Mouse (Mus musculus) CD4-positive, CD25-positive, alpha-beta regulatory T cell, adult 4 months (primary cell): ENCODE measurements around the gene Rnf181. TPM values are rescaled to one million over a fixed set of nuclear protein-coding genes. Genes with fewer than 3 reads are reported as not detected.
A peak's percentile ranks its signal among the peaks of the same experiment; 100 is the strongest.

Experiments
- ATAC-seq: one replicate; pipeline ENCODE4 v1.8.0; 2017
- polyA plus RNA-seq, 2 experiments: library from polyadenylated mRNA; unstranded; fragments of 100-300 nt; shearing (Covaris generic); gene quantifications; one replicate each; pipeline ENCODE4 v1.2.1; 2017

Gene Rnf181
- polyA plus RNA-seq, 2 experiments from 2014 or later: 141 to 148 TPM

DNA sequence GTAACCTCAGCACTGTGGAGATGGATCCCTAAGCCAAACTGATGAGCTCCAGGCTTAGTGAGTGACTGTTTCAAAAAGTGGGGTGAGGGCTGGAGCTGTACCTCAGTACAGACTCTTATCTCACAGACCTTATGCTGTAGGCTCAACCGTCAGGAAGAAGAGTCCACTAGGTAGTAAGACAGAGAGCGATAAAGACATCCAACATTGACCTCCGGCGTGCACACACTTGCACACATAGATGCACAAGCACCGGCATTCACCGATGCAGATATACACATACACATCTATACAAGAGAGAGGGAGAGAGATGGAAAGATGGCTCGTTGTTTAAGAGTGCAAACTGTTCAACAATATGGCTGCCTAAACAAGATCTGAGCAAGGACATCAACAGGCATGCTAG, 17.2 kb upstream of the Rnf181 start:
- ATAC-seq: no peak

DNA sequence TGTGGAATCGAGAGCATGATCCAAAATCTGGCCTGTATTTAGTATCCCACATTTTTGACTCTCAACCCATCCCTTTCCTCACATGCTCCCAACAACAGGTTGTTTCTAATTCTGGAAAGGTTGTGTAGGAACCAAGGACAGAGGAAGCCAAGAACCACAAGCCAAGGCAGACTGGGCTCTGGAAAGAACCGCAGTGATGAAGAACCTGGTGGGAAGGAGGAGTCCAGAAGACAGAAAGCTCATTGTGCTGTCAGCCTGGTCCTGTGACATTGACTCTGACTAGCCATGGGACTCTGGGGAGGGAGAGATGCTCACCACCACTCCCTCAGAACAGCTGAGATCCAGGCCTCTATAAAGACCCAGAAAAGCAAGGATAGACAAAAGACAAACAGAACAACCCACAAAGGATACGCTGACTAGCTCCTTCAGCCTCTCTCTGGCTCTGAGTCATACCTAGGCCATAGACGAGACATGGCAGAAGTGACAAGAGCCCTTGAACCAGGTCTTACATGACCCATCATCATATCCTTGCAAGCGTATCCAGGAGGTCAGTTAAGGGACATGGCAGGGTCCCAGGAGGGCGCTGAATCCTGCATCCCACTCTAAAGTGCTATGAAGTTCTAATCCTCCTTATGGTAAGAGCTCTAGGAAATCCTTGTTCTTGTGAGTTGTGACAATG, 16.5 kb upstream of the Rnf181 start:
- ATAC-seq: no peak

DNA sequence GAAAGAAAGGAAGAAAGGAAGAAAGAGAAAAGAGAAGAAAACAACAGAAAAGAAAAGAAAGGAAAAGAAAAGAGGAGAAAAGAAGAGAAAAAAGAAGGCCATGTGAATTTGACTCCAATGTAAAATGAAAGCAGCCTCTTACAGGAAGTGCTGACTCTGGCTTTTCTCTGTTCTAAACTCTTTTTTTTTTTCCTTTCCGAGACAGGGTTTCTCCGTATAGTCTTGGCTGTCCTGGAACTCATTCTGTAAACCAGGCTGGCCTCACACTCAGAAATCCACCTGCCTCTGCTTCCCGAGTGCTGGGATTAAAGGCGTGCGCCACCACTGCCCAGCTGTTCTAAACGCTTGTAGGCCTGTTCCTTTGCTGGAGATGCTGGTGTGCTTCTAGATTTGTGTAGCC, 15.7 kb upstream of the Rnf181 start:
- peak; percentile 40 for ATAC-seq

DNA sequence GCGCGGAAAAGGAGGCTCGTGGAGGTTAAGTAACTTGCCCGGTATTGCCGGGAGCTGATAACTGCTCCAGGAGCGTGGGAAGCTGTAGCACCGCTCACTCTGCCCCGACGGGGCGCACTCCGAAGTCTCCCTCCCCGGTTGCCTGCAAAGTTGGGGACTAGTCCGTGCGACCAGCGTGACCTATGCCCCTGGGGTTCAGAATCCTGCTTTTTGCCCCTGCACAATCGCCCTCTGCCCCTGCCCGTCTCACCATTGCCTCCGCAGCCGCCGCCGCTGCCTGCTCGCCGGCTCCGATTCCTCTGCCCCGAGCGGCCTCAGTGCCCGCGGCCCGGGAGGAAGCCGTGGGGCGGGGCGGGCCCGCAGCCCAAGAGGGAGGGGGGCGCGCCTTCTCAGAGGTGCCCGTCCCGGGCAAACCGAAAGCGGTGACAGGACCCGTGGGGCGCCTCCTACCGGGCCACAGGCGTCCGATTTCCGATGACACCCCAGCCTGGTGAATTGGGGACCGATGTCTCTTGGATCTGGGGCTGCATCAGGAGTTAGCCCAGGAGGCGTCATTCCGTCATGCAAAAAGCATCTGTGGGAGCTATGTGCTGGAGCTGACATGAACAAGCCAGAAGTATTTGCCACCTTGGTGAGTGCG, 13.5 kb upstream of the Rnf181 start, which contains the start of gene Vamp5:
Gene Vamp5, minus strand, starts transcription at position 338 of the 640 bp plus-strand sequence.
- peak; percentile 89 for ATAC-seq

DNA sequence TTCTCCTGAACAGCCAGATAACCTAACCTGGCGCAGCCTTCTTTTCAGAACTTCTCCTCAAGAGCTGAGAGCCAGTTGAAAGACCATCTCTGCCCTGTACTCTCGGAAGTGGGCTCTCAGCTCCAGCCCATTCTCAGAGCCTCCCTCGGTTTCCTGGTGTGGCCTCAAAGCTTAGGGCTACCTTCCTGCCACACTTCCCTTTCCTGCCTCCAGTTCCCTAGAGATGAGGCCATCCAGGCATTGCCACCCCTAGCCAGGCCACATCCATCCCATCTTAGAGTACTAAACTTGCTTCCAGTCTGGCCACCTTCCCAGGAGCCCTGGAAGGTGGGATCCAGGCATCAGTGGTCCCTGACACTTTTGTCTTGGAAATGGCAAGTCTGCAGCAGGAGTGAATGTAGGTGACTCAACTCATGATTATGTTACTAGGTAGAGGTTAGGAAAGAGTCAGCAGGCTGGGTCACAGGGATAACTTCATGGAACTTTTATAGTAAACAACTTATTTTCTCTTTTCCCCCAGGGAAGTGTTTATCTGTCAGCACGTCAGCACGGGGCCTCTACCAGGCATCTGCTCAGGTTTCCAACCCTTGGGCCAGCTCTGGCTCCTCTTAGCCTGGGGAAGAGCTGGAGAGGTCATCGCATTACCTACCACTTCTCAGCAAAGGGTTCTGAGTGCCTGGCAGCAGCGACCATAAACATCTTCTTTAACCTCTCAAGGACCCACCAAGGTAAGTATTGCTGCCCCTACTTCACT, 12.8 kb upstream of the Rnf181 start:
- ATAC-seq: no peak

DNA sequence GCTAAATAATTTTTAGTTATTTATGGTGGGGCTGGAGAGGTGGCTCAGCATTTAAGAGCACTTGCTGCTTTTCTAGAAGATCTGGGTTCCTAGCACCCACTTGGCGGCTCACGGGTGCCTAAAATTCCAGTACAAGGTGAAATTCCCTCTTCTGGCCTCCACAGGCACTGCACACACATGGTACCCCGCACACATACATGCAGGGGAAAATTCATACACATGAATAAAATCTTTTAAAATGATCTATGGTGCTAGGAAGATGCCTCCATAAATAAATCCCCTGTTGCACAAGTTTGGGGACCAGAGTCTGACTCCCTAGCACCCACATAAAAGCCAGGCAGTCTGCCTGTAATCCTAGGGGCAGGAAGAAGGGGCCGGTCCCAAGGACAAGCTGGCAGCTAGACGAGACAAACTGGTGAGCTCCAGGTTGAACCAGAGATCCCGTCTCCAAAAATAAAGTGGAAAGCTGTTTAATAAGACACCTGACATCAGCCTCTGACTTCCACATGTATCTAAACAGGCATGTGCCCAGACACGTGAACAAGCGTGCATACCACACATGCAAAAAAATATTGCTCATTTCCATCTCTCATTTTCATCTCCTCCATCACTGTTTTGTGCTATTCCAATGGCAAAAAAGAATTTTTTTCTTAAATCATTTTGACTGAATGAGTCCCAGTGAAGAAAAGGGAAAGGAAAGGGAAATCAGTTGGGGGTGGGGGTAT, 11.9 kb upstream of the Rnf181 start:
- ATAC-seq: no peak

DNA sequence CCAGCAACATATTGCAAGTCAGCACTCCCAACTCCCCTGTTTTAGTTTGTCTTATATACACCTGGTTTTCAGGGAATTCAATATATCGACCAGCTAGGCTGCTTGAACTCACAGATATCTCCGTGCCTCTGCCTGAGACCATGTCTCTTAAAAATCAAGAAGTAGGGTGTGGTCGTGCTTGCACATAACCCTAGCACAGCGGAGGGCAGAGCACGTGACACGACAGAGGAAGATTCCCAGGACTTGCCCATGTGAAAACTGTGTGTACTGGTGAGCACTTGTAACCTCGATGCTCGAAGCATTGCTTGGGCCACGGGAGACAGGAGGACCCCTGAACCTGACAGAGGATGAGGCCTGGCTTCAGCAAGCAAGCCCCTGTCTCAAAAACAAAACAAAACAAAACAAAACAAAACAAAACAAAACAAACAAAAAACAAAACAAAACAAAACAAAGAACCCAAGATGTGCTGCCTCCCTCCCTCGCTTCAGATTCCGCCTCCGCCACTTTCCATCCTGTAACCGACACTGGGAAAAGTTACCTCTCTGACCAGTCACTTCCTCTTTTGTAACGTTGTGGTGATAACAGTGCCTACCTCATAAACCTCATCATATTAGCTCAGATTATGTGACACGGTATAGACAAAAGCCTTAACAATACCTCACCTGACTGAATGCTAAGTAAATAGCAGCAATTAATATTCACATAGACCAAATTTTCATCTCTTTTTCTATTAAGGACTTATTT, 8.2 kb upstream of the Rnf181 start:
- ATAC-seq: peak; percentile 42

DNA sequence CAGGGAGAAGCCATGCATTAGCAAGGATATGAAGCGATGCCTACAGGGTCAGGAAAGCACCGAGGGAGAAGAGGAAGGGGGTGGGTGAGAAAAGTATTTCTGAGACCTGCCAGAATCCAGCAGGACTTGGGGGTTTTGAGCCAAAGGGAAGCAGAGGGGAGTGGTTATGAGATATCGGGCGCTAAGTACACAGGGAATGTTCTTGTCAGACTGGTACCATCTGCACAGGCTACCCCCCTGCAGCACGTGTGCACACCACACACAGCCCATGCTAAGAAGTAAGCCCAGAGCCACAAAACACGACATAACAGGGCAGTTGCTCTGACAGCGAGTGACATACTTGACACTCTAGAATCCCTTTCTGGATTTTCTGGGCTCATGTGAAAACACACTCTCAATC, 7.5 kb upstream of the Rnf181 start:
- ATAC-seq: no peak

DNA sequence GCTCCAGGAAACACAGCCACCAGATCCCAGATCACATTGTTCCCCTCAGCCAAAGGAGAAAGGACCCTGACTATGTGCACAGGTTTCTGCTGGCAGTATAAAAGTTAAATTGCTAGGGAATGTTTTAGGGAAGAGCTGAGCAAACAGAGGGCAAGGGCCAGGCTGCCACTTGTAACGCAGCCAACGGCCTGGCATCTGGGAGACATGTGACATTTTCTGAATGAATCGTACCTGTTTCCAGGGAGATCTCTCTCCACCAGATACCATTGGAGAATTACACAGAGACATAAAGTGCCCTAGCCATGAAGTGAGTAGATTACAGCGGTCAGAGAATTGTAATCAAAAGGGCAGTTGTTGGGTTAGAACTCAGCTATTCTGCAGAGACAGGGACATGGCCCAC, 6.4 kb upstream of the Rnf181 start:
- ATAC-seq: no peak

DNA sequence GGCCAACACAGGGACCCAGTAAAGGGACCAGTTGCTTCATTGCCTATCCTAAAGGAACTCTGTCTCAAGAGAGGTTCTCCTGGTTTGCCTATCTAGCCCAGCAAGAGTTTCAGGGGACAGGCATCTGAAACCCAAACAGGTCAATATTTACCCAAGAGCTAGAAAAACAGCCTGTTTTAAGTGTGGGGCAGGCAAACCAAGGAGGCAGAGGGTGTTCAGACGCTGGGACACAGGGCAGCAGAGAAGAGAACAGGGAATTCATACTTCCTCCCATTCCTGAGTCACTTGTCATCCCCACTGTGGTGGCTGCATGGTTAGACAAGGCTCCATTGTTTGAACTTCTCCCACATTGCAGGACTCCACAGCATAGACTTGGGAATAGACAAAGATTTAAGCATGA, 4.8 kb upstream of the Rnf181 start:
- ATAC-seq: no peak

DNA sequence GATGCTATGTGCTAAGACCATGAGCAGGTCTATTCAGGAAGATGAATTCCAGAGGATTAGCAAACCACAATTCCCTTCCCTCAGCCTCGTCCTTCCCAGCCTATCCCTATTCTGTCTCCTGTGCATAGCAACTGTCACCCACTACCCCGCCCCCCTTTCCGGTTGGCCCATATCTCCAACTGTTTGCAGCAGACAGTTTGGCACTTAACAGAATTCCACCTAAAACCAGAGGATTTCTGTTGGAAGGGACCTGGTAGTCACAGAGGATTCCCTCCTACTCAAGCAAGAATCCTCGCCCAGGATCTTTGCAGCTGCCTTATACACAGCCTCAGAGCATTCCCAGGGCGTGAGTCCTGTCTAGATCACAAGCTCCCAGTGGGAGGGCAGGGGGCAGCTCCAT, 4.4 kb upstream of the Rnf181 start:
- ATAC-seq: no peak

DNA sequence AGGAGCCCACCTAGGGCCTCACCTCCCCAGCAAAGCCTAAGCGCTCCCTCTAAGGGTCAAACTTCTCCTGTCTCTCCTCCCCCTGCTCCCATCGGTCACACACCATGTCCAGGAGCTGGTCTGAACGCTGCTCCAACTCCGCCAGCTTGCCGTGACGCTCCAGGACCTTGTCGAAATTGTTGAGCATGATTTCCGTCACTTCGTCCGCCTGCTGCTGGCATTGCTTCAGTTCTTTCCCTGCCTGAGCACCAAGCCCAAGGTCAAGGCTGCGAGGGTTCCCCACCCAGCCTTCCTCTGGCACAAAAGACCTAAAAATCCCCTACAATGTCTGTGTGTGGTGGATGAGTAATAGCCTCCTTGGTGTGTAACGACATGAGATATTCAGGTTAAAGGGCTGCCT, 3.3 kb upstream of the Rnf181 start:
- ATAC-seq: no peak

DNA sequence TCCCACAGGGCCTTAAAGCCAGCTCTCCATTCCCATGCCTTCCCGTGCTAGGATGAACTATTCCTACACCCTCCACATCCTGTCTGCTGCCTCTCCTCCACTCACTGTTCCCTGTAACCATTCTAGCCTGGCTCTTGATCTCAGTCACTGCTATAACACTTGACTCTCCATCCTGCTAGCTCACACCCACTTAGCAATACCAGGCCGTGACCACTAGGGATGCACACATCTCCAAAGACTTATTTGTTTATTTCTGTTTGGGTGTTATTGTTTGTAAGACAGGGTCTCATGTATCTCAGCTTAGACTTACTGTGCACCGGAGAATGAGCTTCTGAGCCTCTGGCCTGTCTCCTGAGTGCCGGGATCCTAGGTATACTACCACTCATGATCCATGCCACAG, 2.8 kb upstream of the Rnf181 start:
- ATAC-seq: peak; percentile 62

DNA sequence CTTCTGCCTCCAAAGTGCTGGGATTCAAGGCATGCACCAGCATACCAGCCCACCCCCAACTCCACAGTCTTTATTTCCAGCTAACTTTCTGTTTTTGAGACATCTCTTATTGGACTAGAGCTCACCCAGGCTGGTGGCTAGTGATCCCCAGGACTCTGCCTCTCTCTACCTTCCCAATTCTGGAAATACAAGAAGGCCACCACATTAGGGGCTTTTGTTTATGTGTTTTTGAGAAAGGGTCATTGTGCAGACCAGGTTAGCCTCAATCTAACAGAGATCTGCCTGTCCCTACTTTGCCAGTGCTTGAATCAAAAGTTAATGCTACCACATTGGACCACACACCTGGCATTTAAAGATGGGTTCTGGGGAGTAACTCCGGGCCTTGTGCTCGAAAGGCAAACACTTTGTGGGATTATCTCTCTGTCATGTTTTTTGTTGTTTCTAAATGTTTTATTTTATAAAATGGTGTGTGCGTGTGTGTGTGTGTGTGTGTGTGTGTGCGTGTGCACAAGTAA, 761 bp upstream of the Rnf181 start:
- ATAC-seq: no peak

DNA sequence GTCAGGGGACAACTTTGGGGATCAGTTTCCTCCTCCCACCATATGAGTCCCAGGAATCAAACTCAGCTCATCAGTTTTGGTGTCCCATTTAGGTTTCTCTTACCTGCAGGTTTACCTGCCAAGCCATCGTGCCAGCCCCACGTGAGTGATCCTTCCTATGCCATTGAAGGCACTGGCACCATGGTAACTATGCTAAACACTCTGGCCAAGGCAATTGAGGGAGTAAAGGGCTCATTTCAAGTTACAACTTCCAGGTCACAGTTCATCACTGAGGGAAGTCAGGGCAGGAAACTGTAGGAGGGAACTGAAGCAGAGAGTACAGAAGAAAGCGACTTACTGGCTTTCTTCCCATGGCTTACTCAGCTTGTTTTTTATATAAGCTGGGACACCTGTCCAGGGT, 452 bp downstream of the Rnf181 start:
- ATAC-seq: no peak

DNA sequence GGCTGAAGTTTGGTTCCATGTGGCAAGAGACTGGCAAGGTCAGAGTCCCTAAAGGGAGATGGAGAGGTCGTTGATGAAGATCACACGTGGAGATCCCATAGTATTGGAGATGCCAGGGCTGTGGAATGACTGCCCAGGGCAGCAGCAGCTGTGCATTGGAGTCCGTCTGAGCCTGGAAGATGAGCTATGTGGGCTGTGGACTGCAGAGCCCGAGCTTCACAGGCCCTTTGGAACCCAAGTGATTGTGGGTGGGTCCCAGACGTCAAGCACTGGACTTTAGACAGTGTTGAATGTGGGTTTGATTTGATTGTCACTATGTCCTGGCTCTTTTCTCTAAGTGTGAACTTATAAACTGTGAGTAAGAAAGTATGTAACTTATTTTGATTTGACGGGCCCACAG, 1.8 kb downstream of the Rnf181 start:
- no peak for ATAC-seq

DNA sequence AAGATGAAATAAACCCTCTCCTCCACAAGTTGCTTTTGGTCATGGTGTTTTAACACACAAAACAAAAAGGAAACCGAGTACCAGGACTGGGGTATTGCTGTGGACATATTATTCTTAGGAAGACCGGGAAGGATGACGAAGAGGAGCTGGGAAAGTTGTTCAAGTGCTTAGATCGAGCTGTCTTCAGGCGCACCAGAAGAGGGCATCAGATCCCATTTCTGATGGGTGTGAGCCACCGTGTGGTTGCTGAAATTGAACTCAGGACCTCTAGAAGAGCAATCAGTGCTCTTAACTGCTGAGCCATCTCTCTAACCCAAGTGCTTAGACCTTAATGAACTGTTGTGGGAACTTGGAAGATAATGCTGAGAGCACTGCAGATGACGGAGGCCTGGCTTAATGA, 2.7 kb downstream of the Rnf181 start:
- ATAC-seq: no peak

DNA sequence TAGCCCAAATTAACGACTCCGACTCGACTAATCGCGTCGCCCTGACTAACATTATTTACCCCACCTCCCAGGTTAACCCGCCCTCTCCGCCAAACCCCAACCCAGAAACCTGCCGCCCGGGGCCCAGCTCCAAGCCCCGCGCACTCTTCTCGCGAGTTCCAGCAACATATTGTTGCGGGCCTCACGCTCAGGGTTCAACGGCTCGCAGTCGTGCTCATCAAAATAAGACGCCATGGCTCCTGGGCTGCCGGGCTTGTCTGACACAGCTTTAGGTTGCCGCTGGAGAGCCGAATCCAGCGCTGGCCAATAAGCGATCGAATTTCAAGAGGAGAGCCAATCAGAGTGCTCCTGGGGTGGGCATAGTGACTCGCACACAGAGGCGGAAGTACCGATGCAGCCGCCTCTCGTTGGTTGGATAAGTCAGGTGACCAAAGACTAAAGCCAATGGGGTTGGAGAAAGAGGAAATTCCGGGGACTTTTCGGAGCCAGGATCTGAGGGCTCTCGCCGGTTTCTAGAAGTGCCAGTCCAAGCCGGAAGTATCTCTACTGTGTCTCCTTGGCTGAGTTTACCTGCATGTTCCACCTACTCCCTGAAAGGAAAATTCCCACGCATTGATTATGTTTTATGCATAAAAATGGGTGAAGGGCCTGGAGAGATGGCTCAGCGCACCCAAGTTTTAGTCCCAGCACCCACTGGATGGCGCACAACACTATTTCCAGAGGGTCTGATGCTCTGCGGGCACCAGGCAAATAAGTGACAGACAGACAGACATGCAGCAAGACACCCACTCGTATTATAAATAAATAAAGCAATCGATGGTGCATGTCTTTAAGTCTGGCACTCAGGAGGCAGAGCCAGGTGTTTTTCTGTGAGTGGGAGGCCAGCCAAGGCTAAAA, 4.4 kb downstream of the Rnf181 start:
- ATAC-seq: peak; percentile 98

DNA sequence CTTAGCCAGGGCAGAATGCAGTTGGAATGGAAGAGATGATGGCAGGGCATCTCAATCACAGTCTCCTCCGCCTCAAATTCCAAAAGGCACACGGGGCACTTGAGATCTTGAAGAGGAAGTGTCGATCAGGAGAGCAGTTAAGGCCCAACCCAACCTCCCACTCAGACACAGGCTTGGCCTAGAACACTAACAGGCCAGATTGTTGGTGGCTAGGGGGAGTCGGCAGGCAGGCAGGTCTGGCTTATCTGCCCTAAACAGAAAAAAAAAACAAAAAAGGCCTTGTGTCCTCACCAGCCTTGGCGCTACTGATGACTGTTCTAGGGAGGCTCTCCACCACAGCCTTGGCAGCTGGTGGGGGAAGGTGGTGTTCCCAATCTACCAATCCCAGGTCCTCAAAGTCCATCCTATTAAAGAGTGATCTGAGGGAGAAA, 5.6 kb downstream of the Rnf181 start:
- ATAC-seq: no peak

DNA sequence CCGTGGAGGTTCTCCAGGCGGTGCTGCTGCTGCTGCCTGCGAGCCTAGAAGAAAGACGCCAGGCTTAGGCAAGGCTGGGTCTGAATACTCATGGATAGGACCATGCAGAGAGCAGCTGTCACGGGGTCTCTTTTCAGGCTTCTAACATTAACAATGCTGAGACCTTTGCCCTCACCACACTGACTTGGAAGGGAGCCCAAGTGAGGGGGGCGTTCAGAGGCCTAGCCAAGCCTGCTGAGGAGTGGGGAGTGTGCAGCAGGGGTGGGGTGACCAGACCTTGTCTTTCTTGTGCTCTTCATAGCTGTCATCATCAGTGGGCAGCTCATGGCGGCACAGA, 6.2 kb downstream of the Rnf181 start:
- ATAC-seq: no peak

DNA sequence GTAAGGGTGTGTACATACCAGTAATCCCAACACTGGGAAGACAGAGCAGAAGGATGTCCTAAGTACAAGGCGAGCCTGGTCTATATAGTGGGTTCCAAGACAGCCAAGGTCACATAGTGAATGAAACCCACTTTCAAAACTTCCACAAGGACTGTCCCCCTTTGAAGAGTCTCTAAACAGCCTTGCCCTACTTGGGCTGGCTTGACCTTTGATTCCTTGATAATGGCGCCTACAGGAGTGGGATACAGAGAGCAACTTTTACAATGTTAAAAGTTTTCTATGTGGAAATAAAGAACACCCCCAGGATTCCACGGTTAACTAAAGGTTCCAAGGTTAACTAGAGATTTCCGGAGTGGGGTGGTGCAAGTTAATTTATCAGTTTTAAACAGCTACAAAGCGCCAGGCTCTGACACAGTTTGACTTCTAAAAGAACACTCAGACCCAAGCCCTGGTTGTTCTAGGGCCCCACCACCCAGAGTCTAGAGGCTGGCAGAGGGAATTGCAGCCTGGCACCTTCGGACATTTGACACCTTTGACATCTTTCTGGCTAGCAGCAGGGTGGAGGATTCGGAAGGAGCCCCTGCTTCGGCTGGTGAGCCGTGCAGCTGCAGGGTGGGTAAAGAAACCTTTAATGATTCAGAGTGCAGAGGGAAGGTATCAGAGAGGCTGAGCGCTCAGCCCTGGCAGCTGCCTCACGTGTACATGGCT, 6.7 kb downstream of the Rnf181 start:
- ATAC-seq: no peak
